Mouse (Mus musculus) lung, embryonic 16.5 days (tissue): ENCODE results near the gene Mettl7b. TPM values are rescaled to one million over a fixed set of nuclear protein-coding genes. Genes with fewer than 3 reads are reported as not detected.

Source experiments
- polyA plus RNA-seq: library from polyadenylated mRNA; unstranded; fragments of >200 nt; fragmentation: Nextera tagmentation; extraction: Ambion mirVana; gene quantifications from 2 replicates; pipeline ENCODE4 v1.2.1, GENCODE M21; 2015

The Mettl7b gene
- polyA plus RNA-seq, 1 experiment from 2014 or later = 0.20 TPM

Other genes starting within 250 kb of the Mettl7b start
- gene Dgka, start 216.1 kb downstream of the Mettl7b start, polyA plus RNA-seq = 12.2 and 13.9 TPM in 2 replicates
- 32.7 and 35.1 TPM in 2 replicates for gene Pym1, start 213.1 kb downstream of the Mettl7b start, polyA plus RNA-seq
- gene Mmp19, start 170.1 kb downstream of the Mettl7b start, polyA plus RNA-seq = 4.9 and 5.3 TPM in 2 replicates
- 56.0 and 56.7 TPM in 2 replicates for gene Dnajc14, start 156.9 kb downstream of the Mettl7b start, polyA plus RNA-seq
- gene Tmem198b, start 156.6 kb downstream of the Mettl7b start, polyA plus RNA-seq = 18.2 and 18.4 TPM in 2 replicates
- gene Sarnp, start 143.7 kb downstream of the Mettl7b start, polyA plus RNA-seq = 186 and 212 TPM in 2 replicates
- 76.6 and 86.4 TPM in 2 replicates for gene Ormdl2, start 139.3 kb downstream of the Mettl7b start, polyA plus RNA-seq
- 3.0 and 3.1 TPM in 2 replicates for gene Gdf11, start 69.3 kb downstream of the Mettl7b start, polyA plus RNA-seq
- 568 and 590 TPM in 2 replicates for gene Cd63, start 60.0 kb downstream of the Mettl7b start, polyA plus RNA-seq
- 16.0 and 24.8 TPM in 2 replicates for gene Rdh5, start 38.1 kb downstream of the Mettl7b start, polyA plus RNA-seq
- gene Bloc1s1, start 37.0 kb downstream of the Mettl7b start, polyA plus RNA-seq = 213 and 216 TPM in 2 replicates
- gene Itga7, start 27.2 kb downstream of the Mettl7b start, polyA plus RNA-seq = 8.5 and 12.2 TPM in 2 replicates
- gene Olfr9, start 28.4 kb upstream of the Mettl7b start, polyA plus RNA-seq = not detected in 2 replicates
- not detected in 2 replicates for gene Olfr763, start 49.8 kb upstream of the Mettl7b start, polyA plus RNA-seq
- gene Olfr764-ps1, start 78.9 kb upstream of the Mettl7b start, polyA plus RNA-seq = not detected in 2 replicates
- not detected in 2 replicates for gene Olfr765, start 89.0 kb upstream of the Mettl7b start, polyA plus RNA-seq
- not detected in 2 replicates for gene Olfr766-ps1, start 108.0 kb upstream of the Mettl7b start, polyA plus RNA-seq
- gene Olfr767, start 121.9 kb upstream of the Mettl7b start, polyA plus RNA-seq = not detected in 2 replicates
- not detected in 2 replicates for gene Olfr768, start 138.4 kb upstream of the Mettl7b start, polyA plus RNA-seq
- gene Olfr769, start 156.9 kb upstream of the Mettl7b start, polyA plus RNA-seq = not detected in 2 replicates
- not detected in 2 replicates for gene Olfr770, start 178.0 kb upstream of the Mettl7b start, polyA plus RNA-seq
- gene Olfr771, start 203.8 kb upstream of the Mettl7b start, polyA plus RNA-seq = not detected in 2 replicates
- not detected in 2 replicates for gene Olfr772, start 216.9 kb upstream of the Mettl7b start, polyA plus RNA-seq
- gene Olfr773, start 226.4 kb upstream of the Mettl7b start, polyA plus RNA-seq = not detected in 2 replicates